Mouse (Mus musculus): ENCODE data around the gene Taf10. TPM values are rescaled to one million over a fixed set of nuclear protein-coding genes. Genes with fewer than 3 reads are reported as not detected.

Gene Taf10
- polyA plus RNA-seq, 1 experiment from 2014 or later = 192 TPM

DNA sequence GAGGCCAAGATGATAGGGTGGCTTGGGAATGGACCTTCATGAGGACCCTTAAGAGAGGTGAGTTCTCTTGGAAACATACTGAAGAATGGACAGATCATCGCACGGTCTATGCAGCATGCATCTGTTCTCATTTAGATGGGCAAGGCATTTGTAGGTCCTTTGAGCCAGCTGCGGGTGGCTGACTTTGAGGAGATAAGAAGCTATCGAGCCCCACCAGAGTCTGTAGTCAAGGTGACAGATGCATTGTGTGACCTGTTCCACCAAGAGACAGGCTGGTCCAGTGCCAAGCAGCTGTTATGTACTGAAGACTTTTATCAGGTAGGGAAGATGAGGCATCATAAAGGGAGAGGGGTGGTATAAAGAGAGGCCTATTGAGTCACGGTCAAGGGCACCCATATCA, 35.4 kb downstream of the Taf10 start:
- no peaks in the 10 kb centered on the region for H3K36me3 ChIP-seq (ENCODE audit: insufficient read depth)
- 88% methylated on average over 5 of the region's 5 CpGs for WGBS
- no peaks in the 10 kb centered on the region for H3K4me1 ChIP-seq (ENCODE audit: insufficient read depth)
- no peaks in the 10 kb centered on the region for H3K27me3 ChIP-seq (ENCODE audit: insufficient read depth, low read length)
- no peak for ATAC-seq (ENCODE audit: insufficient read depth)
- H3K4me3 ChIP-seq (ENCODE audit: low read depth, low read length) = no peak overlapping the region
- H3K9ac ChIP-seq = no peak overlapping the region
- no peak overlapping the region for H3K27ac ChIP-seq (ENCODE audit: low read depth)
- DNase-seq = no peak
- H3K9me3 ChIP-seq (ENCODE audit: low read depth, low read length) = no peaks in the 10 kb centered on the region
- no peak overlapping the region for H3K4me2 ChIP-seq
- no peak for TF ChIP-seq CTCF (IDR thresholded peaks at IDR 0.05; ENCODE audit: low read depth)

DNA sequence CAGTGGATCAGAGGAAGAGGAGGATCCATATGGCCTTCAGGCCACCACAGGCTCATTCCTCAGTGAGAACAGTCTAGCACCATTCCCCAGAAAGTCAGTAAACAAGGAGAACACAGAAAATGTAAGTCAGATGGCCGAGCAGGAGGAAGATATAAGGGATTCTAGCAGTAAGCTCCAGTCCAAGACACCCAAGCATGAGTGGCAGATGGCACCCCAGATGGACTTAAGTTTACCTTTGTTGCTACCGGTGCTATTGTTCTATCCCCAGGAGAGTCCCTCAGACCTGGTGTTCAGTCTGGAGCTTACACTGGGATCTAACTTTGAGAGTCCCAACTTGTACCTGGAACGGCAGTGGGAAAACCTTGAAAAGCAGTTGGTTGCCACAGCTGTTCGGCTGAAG, 40.3 kb downstream of the Taf10 start:
- no peak for DNase-seq
- Histone ChIP-seq H3K27ac (ENCODE audit: low read depth) (no peak overlapping the region), H3K4me1 (ENCODE audit: insufficient read depth) (no peaks in the 10 kb centered on the region), H3K27me3 (ENCODE audit: insufficient read depth, low read length) (no peaks in the 10 kb centered on the region), H3K9ac (no peak overlapping the region), H3K4me3 (ENCODE audit: low read depth, low read length) (no peak overlapping the region), H3K36me3 (ENCODE audit: insufficient read depth) (no peaks in the 10 kb centered on the region), H3K9me3 (ENCODE audit: low read depth, low read length) (no peaks in the 10 kb centered on the region), H3K4me2 (no peak overlapping the region)
- WGBS = 80% methylated on average over 4 of the region's 4 CpGs
- TF ChIP-seq CTCF (IDR thresholded peaks at IDR 0.05; ENCODE audit: low read depth) = no peak
- no peak for ATAC-seq (ENCODE audit: insufficient read depth)

DNA sequence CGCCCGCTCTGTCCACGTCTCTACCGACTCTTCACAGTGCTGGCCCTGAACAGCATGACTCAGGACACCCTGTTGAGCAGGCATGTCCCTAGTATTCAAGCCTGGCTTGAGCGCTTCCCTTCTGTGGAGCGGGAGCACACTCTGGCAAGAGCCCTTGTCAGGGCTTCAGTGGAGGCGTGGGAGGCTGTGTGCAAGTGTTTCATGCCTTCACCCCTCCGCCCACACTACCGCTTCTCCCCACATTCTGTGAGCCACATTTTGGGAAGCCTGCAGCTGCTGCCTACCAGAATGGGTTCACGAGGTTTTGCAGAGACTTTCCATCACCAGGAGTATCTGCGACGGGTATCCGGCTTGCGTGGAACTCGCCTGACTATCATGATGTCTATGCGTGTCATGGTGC, 41.0 kb downstream of the Taf10 start:
- Histone ChIP-seq H3K27ac (ENCODE audit: low read depth) (no peak overlapping the region), H3K9me3 (ENCODE audit: low read depth, low read length) (no peaks in the 10 kb centered on the region), H3K27me3 (ENCODE audit: insufficient read depth, low read length) (no peaks in the 10 kb centered on the region), H3K36me3 (ENCODE audit: insufficient read depth) (no peaks in the 10 kb centered on the region), H3K9ac (no peak overlapping the region), H3K4me3 (ENCODE audit: low read depth, low read length) (no peak overlapping the region), H3K4me1 (ENCODE audit: insufficient read depth) (no peaks in the 10 kb centered on the region), H3K4me2 (no peak overlapping the region)
- TF ChIP-seq CTCF (IDR thresholded peaks at IDR 0.05; ENCODE audit: low read depth) = no peak
- DNase-seq (no peak), ATAC-seq (ENCODE audit: insufficient read depth) (no peak)
- WGBS = 77% methylated on average over 16 of the region's 16 CpGs

DNA sequence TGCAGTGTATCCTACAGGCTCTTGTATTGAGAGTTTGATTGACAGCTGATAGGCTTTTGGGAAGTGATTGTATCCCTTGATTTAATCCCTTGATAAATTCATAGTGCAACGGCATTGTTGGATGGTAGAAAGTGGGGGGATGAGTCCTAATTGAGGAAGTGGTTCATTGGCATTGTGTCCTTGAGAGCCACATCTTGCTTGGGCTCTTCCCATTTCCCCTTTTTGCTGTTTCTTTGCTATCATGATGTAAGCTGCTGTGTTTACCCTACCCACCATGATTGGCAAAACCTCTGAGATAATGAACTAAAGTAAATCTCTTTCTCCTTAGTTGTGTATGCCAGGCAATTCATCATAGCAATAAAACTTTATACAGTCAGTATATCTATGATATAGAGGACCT, 53.3 kb downstream of the Taf10 start:
- DNase-seq (no peak), ATAC-seq (ENCODE audit: insufficient read depth) (no peak)
- Histone ChIP-seq H3K4me1 (ENCODE audit: insufficient read depth) (no peaks in the 10 kb centered on the region), H3K4me2 (no peak overlapping the region), H3K27ac (ENCODE audit: low read depth) (no peak overlapping the region), H3K36me3 (ENCODE audit: insufficient read depth) (no peaks in the 10 kb centered on the region), H3K4me3 (ENCODE audit: low read depth, low read length) (no peak overlapping the region), H3K27me3 (ENCODE audit: insufficient read depth, low read length) (no peaks in the 10 kb centered on the region), H3K9me3 (ENCODE audit: low read depth, low read length) (no peaks in the 10 kb centered on the region), H3K9ac (no peak overlapping the region)
- no peak for TF ChIP-seq CTCF (IDR thresholded peaks at IDR 0.05; ENCODE audit: low read depth)
- 86% methylated on average over 1 of the region's 1 CpGs for WGBS

Other genes with a start within 250 kb of the Taf10 start
- 38.7 and 38.9 TPM in 2 replicates for gene Smpd1, start 190.0 kb downstream of the Taf10 start, polyA plus RNA-seq (2014; fragmentation: Nextera tagmentation; extraction: Ambion mirVana)
- gene Apbb1, start 162.7 kb downstream of the Taf10 start, polyA plus RNA-seq (2014; fragmentation: Nextera tagmentation; extraction: Ambion mirVana) = 36.6 and 37.6 TPM in 2 replicates
- 0.57 and 0.59 TPM in 2 replicates for gene Hpx, start 144.2 kb downstream of the Taf10 start, polyA plus RNA-seq (2014; fragmentation: Nextera tagmentation; extraction: Ambion mirVana)
- 43.8 and 45.3 TPM in 2 replicates for gene Trim3, start 110.8 kb downstream of the Taf10 start, polyA plus RNA-seq (2014; fragmentation: Nextera tagmentation; extraction: Ambion mirVana)
- 200 and 201 TPM in 2 replicates for gene Timm10b, start 104.3 kb downstream of the Taf10 start, polyA plus RNA-seq (2014; fragmentation: Nextera tagmentation; extraction: Ambion mirVana)
- 84.1 and 84.2 TPM in 2 replicates for gene Arfip2, start 103.9 kb downstream of the Taf10 start, polyA plus RNA-seq (2014; fragmentation: Nextera tagmentation; extraction: Ambion mirVana)
- 22.9 and 31.9 TPM in 2 replicates for gene Gm45799, start 103.8 kb downstream of the Taf10 start, polyA plus RNA-seq (2014; fragmentation: Nextera tagmentation; extraction: Ambion mirVana)
- 0.84 and 1.0 TPM in 2 replicates for gene Dnhd1, start 93.5 kb downstream of the Taf10 start, polyA plus RNA-seq (2014; fragmentation: Nextera tagmentation; extraction: Ambion mirVana)
- 372 and 377 TPM in 2 replicates for gene Ilk, start 7.8 kb downstream of the Taf10 start, polyA plus RNA-seq (2014; fragmentation: Nextera tagmentation; extraction: Ambion mirVana)
- gene Rrp8, start 7.0 kb downstream of the Taf10 start, polyA plus RNA-seq (2014; fragmentation: Nextera tagmentation; extraction: Ambion mirVana) = 45.2 and 48.9 TPM in 2 replicates
- 73.7 and 78.2 TPM in 2 replicates for gene Tpp1, start 7.9 kb upstream of the Taf10 start, polyA plus RNA-seq (2014; fragmentation: Nextera tagmentation; extraction: Ambion mirVana)
- gene Dchs1, start 43.3 kb upstream of the Taf10 start, polyA plus RNA-seq (2014; fragmentation: Nextera tagmentation; extraction: Ambion mirVana) = 17.7 and 20.7 TPM in 2 replicates
- gene Mrpl17, start 66.7 kb upstream of the Taf10 start, polyA plus RNA-seq (2014; fragmentation: Nextera tagmentation; extraction: Ambion mirVana) = 384 and 388 TPM in 2 replicates
- 0.22 and 0.30 TPM in 2 replicates for gene Gm4070, start 209.6 kb upstream of the Taf10 start, polyA plus RNA-seq (2014; fragmentation: Nextera tagmentation; extraction: Ambion mirVana)